Mouse (Mus musculus): ENCODE measurements at regions not wholly inside any gene's neighbourhood (a gene's known extent, or its start where the extent isn't known, plus 50 kb on each side); places are given as distances from the start of the nearest gene placed in this dataset.
A peak's percentile ranks its signal among the peaks of the same experiment; 100 is the strongest.

DNA sequence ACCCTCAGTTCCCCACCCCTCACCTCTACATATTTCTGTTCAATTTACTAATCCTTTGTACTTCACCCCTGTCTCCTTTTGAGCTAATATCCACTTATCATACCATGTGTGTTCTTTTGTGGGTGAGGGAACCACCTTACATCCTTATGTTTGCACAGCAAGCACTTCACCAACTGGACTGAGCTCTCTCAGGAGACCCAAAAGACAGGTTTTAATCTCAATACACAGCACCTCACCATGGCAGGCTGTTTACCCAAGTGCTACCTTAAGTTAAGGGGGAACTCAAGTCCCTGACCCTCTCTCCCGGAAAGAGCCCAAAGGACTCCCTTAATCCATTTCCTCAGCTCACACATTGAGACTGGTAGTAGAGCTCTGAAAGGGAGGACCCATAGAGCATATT lies 62.3 kb upstream of the Agr3 start:
- no peak for DNase-seq (ENCODE audit: low spot score)

DNA sequence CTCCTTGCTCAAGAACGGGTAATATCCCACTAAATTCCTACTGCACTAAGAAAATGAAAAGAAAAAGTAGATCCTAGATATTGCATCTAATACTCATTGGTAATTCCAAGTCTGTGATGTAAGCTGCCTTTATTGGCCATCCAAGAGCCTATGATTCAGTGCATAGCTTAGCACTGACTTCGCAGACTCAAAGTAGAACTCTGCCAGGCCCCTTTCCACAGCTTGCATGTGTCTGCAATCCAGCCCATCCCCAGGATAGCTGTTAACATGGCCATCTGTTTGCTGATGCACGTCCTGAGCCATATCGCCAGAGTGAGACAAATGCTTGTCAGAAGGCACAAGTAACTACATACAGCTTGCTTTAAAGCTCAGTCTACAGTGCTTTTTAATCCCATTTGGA lies 72.3 kb upstream of the Agr3 start:
- no peak for DNase-seq (ENCODE audit: low spot score)

- DNase-seq (ENCODE audit: low spot score), result no peak
Measured at GRCm38 (mm10) chr12:35846905-35847610, 78.4 kb upstream of the Agr3 start.

GRCm38 (mm10) chr12:35836946-35837345 lies 88.5 kb upstream of the Agr3 start:
- DNase-seq (ENCODE audit: low spot score), result no peak

DNA sequence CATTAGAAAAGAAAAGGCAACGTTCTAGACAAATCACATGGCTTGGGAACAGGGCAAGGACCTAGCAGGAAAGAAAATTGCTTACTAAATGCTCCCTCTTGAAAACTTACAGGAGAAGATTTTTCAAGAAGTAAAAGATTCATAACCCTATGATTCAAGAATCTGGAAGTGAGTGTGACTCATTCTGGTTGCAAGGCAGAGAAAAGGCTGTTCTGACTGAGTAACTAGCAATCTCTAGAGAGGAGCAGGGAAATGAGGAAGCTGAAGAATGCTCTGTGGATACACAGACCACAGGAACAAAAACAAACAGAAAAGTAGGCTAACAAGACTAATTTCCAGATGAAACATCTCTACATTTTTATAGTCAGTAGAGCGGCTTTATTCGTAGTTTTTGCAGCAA lies 92.1 kb upstream of the Agr3 start:
- DNase-seq (ENCODE audit: low spot score), result no peak

- DNase-seq (ENCODE audit: low spot score), result no peak
Measured at GRCm38 (mm10) chr12:35831922-35832512, 93.4 kb upstream of the Agr3 start.

DNA sequence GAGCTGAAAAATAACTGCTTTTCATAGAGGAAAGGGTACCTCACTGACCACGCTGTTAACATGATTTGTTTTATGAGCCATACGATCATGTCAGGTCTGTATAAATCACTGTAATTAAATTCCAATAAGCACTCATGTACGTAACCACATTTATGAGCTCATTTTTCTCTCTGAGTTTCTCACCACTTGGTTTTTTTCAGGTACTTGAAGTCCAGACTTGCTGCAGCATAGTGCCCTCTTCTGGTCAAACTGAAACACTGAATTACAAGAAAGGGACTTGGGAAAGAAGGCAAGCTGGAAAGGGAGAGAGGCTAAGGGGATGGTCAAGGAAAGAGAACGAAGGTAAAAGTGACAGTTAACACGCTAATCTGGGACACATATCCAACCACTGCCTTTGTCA lies 94.2 kb upstream of the Agr3 start:
- DNase-seq (ENCODE audit: low spot score), result no peak

DNA sequence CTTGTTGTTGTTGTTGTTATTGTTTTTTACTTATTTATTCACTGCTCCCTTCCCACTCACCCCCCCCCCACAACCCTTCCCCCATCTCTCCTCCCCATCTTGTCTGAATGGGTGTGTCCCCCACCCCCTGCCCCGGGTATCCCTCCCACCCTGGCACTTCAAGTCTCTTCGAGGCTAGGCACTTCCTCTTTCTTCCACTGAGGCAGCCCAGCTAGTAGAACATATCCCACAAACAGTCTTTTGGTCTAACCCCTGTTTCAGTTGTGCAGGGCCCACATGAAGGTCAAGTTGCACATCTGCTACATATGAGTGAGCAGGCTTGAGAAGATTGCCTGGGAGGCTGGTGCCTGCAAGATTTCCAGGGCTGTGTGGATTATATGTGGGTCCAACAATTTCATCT lies 97.6 kb upstream of the Agr3 start:
- DNase-seq (ENCODE audit: low spot score), result no peak

- no peak for DNase-seq (ENCODE audit: low spot score)
Measured at GRCm38 (mm10) chr12:35826990-35827389, 98.4 kb upstream of the Agr3 start.

GRCm38 (mm10) chr12:35824587-35824987 lies 100.8 kb upstream of the Agr3 start:
- DNase-seq (ENCODE audit: low spot score), result peak; percentile 22

- DNase-seq (ENCODE audit: low spot score), result no peak
Measured at GRCm38 (mm10) chr12:35799261-35799660, 126.2 kb upstream of the Agr3 start.

DNA sequence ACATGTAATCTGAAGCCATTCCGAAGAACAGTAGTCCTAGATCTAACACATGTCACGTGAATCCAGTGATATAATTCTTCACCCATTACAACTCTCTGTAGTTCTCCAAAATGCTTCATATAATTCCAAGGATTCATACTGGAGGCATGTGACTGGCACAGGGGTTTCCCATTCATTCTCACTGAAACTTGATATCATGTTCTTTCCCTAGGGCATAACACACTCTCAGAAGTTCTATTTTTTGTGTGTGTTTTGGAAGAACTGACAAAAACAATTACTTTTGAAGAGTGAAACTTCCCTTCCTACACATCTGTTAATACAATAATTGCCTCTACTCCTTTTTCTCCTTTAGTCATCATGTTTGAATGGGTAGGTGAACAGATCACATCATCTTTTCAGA lies 150.0 kb upstream of the Agr3 start:
- no peak for DNase-seq (ENCODE audit: low spot score)

DNA sequence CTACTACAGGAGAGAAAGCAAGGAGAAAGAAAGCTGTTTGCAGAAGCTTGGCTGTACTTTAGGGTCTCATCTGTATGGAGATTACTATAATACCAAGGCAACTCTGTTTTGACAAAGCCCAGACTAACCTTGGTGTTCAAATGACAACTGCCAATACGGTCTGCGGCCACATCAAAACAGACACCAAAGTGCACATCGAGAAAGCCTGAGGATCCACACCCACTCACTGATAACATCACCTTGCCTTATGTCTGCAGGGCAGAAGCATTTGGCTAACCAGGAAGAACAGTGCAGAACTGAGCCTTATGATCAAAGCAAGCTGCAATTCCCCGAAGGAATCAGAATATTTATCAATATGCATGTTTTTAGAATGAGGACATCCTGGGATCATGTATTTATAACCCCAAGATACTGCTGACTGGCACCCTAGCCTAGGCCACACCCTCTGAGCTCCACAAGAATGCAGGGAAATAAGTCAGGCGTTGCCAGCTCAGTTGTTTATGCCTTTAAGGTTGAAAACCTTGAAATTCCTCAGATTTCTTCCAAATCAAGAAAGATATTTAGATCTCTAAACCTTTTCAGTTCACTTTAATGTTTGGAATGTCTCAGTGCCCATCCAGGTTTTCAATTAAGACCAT lies 154.9 kb upstream of the Agr3 start:
- peak; percentile 11 for DNase-seq (ENCODE audit: low spot score)

DNA sequence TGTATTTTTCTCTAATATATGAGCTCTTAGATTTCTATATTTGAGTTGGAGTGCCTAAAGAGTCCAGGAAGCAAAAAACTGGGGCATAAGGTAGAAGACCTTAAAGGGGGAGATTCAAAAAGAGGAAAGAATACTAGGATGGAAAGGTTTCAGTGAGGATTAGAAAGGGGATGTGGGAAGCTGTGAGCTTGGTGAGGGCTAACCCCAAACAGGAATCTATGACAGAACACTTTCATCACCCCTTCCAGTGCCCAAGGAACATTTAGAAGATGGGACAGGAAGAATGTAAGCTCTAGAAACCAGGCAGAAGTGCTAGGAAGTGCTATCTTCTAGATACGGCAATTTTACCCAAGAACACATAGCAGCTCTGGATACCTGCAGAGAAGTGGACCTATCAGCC lies 166.5 kb upstream of the Agr3 start:
- DNase-seq (ENCODE audit: low spot score), result no peak

DNA sequence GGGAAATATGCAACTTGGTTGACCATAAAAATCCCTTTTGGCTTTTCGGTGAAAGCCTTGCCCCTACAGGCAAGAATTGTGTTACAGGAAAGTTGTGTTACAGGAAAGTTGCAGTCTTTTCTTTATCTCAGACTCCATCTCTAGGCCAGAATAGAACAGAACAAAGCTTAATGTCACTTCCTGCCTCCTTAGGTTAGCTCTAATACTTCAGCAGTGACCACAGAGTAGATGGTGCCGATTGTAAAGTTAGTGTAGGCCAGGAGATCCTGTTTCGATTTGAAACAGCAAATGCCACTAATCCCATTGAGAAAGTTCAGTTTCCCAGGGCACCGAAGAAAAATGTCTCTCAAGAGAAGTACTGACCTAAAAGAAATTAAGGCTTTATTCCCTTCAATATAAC lies 170.3 kb upstream of the Agr3 start:
- DNase-seq (ENCODE audit: low spot score), result no peak

DNA sequence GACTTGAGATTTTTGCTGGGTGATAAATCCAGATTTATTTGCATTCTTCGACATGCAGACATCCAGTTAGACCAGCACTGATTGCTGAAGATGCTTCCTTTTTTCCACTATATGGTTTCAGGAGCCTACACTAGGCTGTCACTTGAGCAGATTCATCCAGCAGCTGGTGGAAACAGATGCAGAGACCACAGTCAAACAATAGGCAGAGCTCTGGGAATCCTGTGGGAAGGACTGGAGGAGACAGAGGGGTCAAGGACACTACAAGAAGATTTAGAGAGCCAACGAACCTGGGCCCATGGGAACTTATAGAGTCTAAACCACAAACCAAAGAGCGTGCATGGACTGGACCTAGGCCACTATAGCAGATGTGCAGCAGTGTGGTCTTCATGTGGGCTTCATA lies 177.4 kb upstream of the Agr3 start:
- DNase-seq (ENCODE audit: low spot score), result no peak

- no peak for DNase-seq (ENCODE audit: low spot score)
Measured at GRCm38 (mm10) chr12:35746691-35747299, 178.6 kb upstream of the Agr3 start.

DNA sequence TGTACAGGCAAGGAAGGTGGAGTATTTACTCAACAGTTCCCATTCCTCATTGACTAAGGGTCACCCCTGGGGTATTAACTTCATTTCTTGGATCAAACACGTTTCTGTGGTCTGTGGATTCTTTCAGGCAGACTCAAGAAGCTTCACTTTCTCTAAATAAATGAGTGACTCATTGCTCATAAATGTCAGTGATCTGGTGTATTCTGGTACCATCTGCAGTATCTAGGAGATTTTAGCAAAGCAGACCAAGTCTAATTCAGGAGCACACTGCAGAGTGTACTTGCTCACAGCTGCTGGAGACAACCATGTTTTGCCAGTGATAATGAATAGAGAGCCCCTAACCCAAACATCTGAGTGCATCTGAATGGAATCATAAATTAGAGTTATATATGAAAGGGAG lies 182.7 kb upstream of the Agr3 start:
- no peak for DNase-seq (ENCODE audit: low spot score)

DNA sequence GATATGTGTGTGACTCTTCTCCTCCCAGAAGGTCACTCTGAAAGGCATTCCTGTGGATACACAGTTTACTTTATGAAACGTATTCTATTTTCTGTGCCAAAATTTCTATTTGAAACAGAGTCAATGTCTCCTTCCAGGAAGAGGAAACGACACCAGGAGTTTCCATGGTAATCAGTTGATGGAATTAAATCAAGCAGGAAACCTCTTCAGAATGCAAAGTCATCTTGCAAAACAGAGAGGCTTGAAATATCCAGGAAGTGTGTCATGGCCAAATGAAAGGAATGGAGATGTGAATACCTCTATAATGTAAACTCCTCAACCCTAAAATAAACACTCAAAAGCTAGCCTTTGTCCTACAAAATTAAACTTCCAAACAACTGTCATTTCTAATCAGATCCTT lies 189.0 kb upstream of the Agr3 start:
- no peak for DNase-seq (ENCODE audit: low spot score)

DNA sequence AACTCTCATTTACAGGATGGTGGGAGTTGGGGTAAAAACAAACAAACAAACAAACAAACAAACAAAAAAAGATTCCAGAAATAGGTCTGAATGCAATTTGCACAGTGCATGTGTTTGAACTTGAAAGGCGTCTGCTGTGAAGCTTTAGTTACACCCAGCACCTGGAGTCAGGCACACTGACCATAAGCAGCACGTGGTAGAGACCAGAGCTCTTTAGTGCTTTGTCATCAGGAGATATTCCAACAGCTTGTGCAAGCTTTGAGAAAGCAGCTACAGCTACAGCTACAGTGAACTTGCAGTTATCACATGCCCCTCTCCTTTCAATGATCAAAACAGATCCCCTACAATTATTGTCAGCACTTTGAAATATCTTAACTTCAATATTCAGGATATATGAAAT lies 190.4 kb upstream of the Agr3 start:
- DNase-seq (ENCODE audit: low spot score), result no peak

DNA sequence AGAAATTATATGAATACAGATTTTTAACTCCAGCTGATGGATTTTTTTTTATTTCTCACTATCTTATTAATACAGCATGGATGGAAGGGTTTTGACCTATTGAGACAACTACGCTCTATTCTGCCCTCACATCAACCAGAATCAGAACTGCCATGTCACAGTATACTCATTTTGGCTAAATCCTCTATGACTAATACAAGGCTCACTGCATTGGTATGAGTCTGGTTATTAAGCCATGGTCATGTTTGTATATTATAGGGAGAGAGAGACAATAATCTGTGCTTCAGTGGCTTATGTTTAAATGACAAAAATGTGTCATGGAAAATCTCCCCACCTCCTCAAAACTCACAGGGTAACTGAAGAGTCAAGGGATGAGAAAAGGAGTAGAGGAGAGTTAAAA lies 191.0 kb upstream of the Agr3 start:
- no peak for DNase-seq (ENCODE audit: low spot score)

GRCm38 (mm10) chr12:35733580-35733979 lies 191.8 kb upstream of the Agr3 start:
- no peak for DNase-seq (ENCODE audit: low spot score)

GRCm38 (mm10) chr12:35725910-35726309 lies 191.1 kb upstream of the Ahr start:
- no peak for DNase-seq (ENCODE audit: low spot score)
